Comparison of ENCODE assay signal across 8 mouse cellular contexts in the genomic region with DNA sequence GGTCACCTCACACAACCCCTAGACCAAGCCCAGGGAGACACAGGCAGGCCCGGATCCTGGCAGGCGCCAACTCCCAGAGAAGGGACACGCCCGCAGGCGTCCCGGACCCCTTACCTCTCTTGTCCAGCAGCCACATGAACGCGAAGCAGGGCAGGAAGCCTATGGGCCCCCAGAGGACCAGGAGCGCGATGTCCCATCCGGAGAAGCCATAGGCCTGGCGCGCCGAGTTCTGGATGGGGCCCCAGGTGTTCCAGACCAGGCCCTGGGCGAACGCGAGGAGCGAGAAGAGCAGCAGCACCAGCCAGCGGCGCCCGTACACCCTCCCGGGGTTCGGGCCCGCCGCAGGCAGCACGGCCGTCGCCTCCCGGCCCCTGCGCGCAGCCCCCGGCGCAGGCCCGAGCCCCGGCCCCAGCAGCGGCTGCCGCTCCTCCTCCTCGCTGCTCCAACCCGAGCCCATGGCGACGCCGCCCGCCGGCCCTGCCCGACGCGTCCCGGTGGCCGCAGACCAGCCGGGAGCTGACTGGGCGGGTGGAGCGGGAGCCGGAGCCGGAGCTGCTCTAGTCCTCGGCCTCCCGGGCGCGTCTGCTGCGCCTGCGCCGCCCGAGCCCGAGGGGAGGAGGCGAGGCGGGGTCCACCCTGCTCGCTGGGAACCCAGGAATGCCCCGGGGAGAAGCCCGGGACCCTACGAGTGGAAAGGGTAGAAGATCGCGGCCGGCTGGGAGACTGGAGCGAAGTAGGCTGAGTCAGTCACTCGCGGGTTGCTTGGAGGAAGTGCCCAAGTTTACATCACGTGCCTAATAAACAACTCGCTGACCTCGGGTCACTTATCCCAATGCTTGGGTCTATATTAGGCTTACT. TPM values are rescaled to one million over a fixed set of nuclear protein-coding genes. Genes with fewer than 3 reads are reported as not detected.
A peak's percentile ranks its signal among the peaks of the same experiment; 100 is the strongest.
DNase-seq lines count a peak whose midpoint lies in the region; ATAC-seq and TF ChIP-seq lines count a peak whose summit lies in the region.

A gene (minus strand): TSS at position 572 of the 858 bp plus-strand sequence.

- no peaks in the 10 kb centered on the region for H3K27me3 ChIP-seq in forebrain, embryonic 12.5 days
- no peaks in the 10 kb centered on the region for H3K27me3 ChIP-seq in heart, embryonic 16.5 days (ENCODE audit: control insufficient read depth, insufficient read depth, low read length)
- no peaks in the 10 kb centered on the region for H3K27me3 ChIP-seq in liver, embryonic 14.5 days (ENCODE audit: control insufficient read depth, insufficient read depth, low read length)
- H3K27me3 ChIP-seq in stomach, embryonic 15.5 days (replicated peaks), result no peaks in the 10 kb centered on the region

- peak; percentile 91 for ATAC-seq in forebrain, embryonic 12.5 days (ENCODE audit: low FRiP score)
- ATAC-seq in heart, embryonic 16.5 days (replicated peaks; ENCODE audit: extremely low read depth, insufficient read depth, low FRiP score), result peak; percentile 86
- peak; percentile 79 for ATAC-seq in liver, embryonic 14.5 days (ENCODE audit: insufficient read depth)
- ATAC-seq in stomach, embryonic 15.5 days (ENCODE audit: insufficient read depth, low FRiP score, low read depth), result peak; percentile 85

- peak within 1 kb of the TSS; percentile 72 for H3K4me2 ChIP-seq in forebrain, embryonic 12.5 days
- peak within 1 kb of the TSS; percentile 99 for H3K4me2 ChIP-seq in heart, embryonic 16.5 days (ENCODE audit: low read depth, low read length)
- peak within 1 kb of the TSS; percentile 72 for H3K4me2 ChIP-seq in liver, embryonic 14.5 days (ENCODE audit: low read depth)
- H3K4me2 ChIP-seq in stomach, embryonic 15.5 days, result peak within 1 kb of the TSS; percentile 91

- H3K4me1 ChIP-seq in forebrain, embryonic 12.5 days, result peaks cover 36% of the 10 kb centered on the region
- H3K4me1 ChIP-seq in heart, embryonic 16.5 days (ENCODE audit: control insufficient read depth, insufficient read depth, low read length), result peaks cover 22% of the 10 kb centered on the region
- peaks cover 31 to 46% of the 10 kb centered on the region in 2 experiments for H3K4me1 ChIP-seq in liver, embryonic 14.5 days (replicated peaks; ENCODE audit: control insufficient read depth in 2 of 2, insufficient read depth in 2 of 2, low read length in 1 of 2)
- peaks cover 25% of the 10 kb centered on the region for H3K4me1 ChIP-seq in stomach, embryonic 15.5 days

- no peaks in the 10 kb centered on the region for H3K36me3 ChIP-seq in forebrain, embryonic 12.5 days (replicated peaks)
- no peaks in the 10 kb centered on the region for H3K36me3 ChIP-seq in heart, embryonic 16.5 days (ENCODE audit: control insufficient read depth, insufficient read depth)
- H3K36me3 ChIP-seq in liver, embryonic 14.5 days (replicated peaks; ENCODE audit: control insufficient read depth, insufficient read depth, low read depth), result no peaks in the 10 kb centered on the region; the same call in 1 of the 2 replicates
- H3K36me3 ChIP-seq in stomach, embryonic 15.5 days, result no peaks in the 10 kb centered on the region

- peak within 1 kb of the TSS; percentile 95 for H3K9ac ChIP-seq in forebrain, embryonic 12.5 days
- peak within 1 kb of the TSS; percentile 88 for H3K9ac ChIP-seq in heart, embryonic 16.5 days (ENCODE audit: low read length)
- H3K9ac ChIP-seq in liver, embryonic 14.5 days (replicated peaks), result peak within 1 kb of the TSS; percentile 93
- H3K9ac ChIP-seq in stomach, embryonic 15.5 days, result peak within 1 kb of the TSS; percentile 77

- DNase-seq in CD4-positive helper T cell, adult 2 months (ENCODE audit: low read depth, low spot score), result peak; percentile 61
- DNase-seq in c-Kit-positive CD71-positive TER-119-positive erythroid progenitor cells, embryonic 14.5 days (ENCODE audit: low spot score), result peak; percentile 62
- peak; percentile 70 to 84 for DNase-seq in kidney, postnatal 36 days
- DNase-seq in liver, embryonic 14.5 days (ENCODE audit: low read depth in 3 of 3, low spot score in 3 of 3), result peak; percentile 55 to 62 (median 56)
- peak; percentile 86 for DNase-seq in neural tube, embryonic 10.5 days (ENCODE audit: extremely low spot score, low spot score)

- H3K9me3 ChIP-seq in forebrain, embryonic 12.5 days, result no peaks in the 10 kb centered on the region
- H3K9me3 ChIP-seq in heart, embryonic 16.5 days (replicated peaks; ENCODE audit: control insufficient read depth, low read length), result no peaks in the 10 kb centered on the region
- H3K9me3 ChIP-seq in liver, embryonic 14.5 days (ENCODE audit: control insufficient read depth, low read length), result no peaks in the 10 kb centered on the region
- no peaks in the 10 kb centered on the region for H3K9me3 ChIP-seq in stomach, embryonic 15.5 days

- TF ChIP-seq CTCF in liver, embryonic 14.5 days (IDR thresholded peaks at IDR 0.05; ENCODE audit: low read depth), result no peak

- peak within 1 kb of the TSS; percentile 91 for H3K4me3 ChIP-seq in forebrain, embryonic 12.5 days (replicated peaks)
- peak within 1 kb of the TSS; percentile 76 for H3K4me3 ChIP-seq in heart, embryonic 16.5 days (ENCODE audit: low read length)
- H3K4me3 ChIP-seq in liver, embryonic 14.5 days (ENCODE audit: insufficient read depth in 1 of 2, low read depth in 2 of 2, low read length in 2 of 2), result peak within 1 kb of the TSS; percentile 86 to 89
- peak within 1 kb of the TSS; percentile 91 for H3K4me3 ChIP-seq in stomach, embryonic 15.5 days (replicated peaks)

- peak within 1 kb of the TSS; percentile 73 for H3K27ac ChIP-seq in forebrain, embryonic 12.5 days
- peak within 1 kb of the TSS; percentile 60 for H3K27ac ChIP-seq in heart, embryonic 16.5 days (ENCODE audit: low read length)
- H3K27ac ChIP-seq in liver, embryonic 14.5 days, result peak within 1 kb of the TSS; percentile 58
- H3K27ac ChIP-seq in stomach, embryonic 15.5 days, result peak within 1 kb of the TSS; percentile 70

- under 1% methylated on average over 60 of the region's 78 CpGs for WGBS in forebrain, embryonic 12.5 days
- WGBS in heart, embryonic 16.5 days, result under 1% methylated on average over 71 of the region's 78 CpGs
- WGBS in liver, embryonic 14.5 days (ENCODE audit: insufficient replicate concordance), result under 1% methylated on average over 78 of the region's 78 CpGs
- WGBS in stomach, embryonic 15.5 days, result under 1% methylated on average over 61 of the region's 78 CpGs

- no peak for TF ChIP-seq EP300 in liver, embryonic 14.5 days (IDR thresholded peaks at IDR 0.05; ENCODE audit: low read depth)

RNA-seq across cellular contexts. Expression of the gene that starts here (rescaled TPM):
- 22.7 and 23.3 TPM in 2 replicates for polyA plus RNA-seq in forebrain, embryonic 12.5 days (2016; fragmentation: Nextera tagmentation; extraction: Ambion mirVana)
- polyA plus RNA-seq in heart, embryonic 16.5 days (2015; fragmentation: Nextera tagmentation; extraction: Ambion mirVana), result 10.1 and 12.0 TPM in 2 replicates
- polyA plus RNA-seq in liver, embryonic 14.5 days (2012; rRNA removed), result 3.9 and 4.9 TPM in 2 replicates
- 5.8 and 5.9 TPM in 2 replicates for polyA plus RNA-seq in liver, embryonic 14.5 days (2014; fragmentation: Nextera tagmentation; extraction: Ambion mirVana)
- 12.5 and 13.5 TPM in 2 replicates for polyA plus RNA-seq in stomach, embryonic 15.5 days (2015; fragmentation: Nextera tagmentation; extraction: Ambion mirVana)

Comparison
In these comparisons a context has a peak if more than half of its experiments do, and no peak if none do; other contexts are left out.
1. Peak in every context shown above with its lines: DNase-seq, ATAC-seq, H3K4me3 ChIP-seq and H3K27ac ChIP-seq.